Mouse (Mus musculus): ENCODE data around the gene Polr1e. TPM values are rescaled to one million over a fixed set of nuclear protein-coding genes. Genes with fewer than 3 reads are reported as not detected.
A peak's percentile ranks its signal among the peaks of the same experiment; 100 is the strongest.

Gene Polr1e
- total RNA-seq (2014; rRNA removed; ENCODE audit: low replicate concordance) (37.4 and 46.7 TPM in 2 replicates), polyA plus RNA-seq (2015; fragmentation: Nextera tagmentation; extraction: Ambion mirVana) (71.2 and 77.5 TPM in 2 replicates)

DNA sequence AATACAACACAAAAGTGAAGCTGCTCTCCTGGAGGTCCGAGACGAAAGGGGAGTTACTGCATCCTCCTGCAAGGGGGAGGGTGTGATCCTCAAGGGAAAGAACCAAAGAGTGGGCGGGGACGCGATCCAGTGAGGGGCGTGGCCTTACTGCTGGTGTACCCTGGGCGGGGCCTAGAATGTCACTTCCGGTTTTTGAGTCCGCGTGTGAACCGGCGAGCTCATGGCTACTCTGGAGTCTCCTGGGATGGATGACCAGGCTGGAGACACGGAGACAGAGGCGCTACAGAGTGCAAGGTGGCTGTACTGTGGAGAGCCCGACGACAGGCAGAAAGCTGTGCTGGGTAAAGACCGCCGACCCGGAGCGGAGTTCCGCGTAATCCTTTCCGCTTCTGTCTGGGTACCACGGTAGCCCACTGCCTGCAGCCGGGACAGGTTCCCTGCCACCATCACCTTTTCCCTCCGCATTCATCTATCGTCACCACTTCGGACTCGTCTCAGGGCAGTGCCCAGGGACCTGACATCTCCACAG is at the start of gene Polr1e:
Gene Polr1e (plus strand): TSS at position 132 of the 529 bp plus-strand sequence.
- Histone ChIP-seq H3K27ac (ENCODE audit: low read depth) (peak within 1 kb of the TSS; percentile 52), H3K4me1 (ENCODE audit: control insufficient read depth, insufficient read depth) (peaks cover 22% of the 10 kb centered on the region), H3K36me3 (replicated peaks; ENCODE audit: control insufficient read depth, insufficient read depth, low read length) (peaks cover 9% of the 10 kb centered on the region), H3K27me3 (ENCODE audit: control insufficient read depth, insufficient read depth, low read length) (no peaks in the 10 kb centered on the region), H3K9me3 (replicated peaks; ENCODE audit: control insufficient read depth, low read length) (no peaks in the 10 kb centered on the region), H3K4me3 (ENCODE audit: low read depth, low read length) (peak within 1 kb of the TSS; percentile 75), H3K9ac (replicated peaks; ENCODE audit: low read depth, low read length) (peak within 1 kb of the TSS; percentile 51), H3K4me2 (ENCODE audit: low read depth, low read length) (peak within 1 kb of the TSS; percentile 81)
- TF ChIP-seq EP300 (IDR thresholded peaks at IDR 0.05; ENCODE audit: low read depth) = no peak
- TF ChIP-seq CTCF (IDR thresholded peaks at IDR 0.05; ENCODE audit: low read depth) = no peak
- ATAC-seq (ENCODE audit: insufficient read depth, low read depth) (peak; percentile 91), DNase-seq (ENCODE audit: low spot score) (peak; percentile 92)
- WGBS = under 1% methylated on average over 29 of the region's 29 CpGs

DNA sequence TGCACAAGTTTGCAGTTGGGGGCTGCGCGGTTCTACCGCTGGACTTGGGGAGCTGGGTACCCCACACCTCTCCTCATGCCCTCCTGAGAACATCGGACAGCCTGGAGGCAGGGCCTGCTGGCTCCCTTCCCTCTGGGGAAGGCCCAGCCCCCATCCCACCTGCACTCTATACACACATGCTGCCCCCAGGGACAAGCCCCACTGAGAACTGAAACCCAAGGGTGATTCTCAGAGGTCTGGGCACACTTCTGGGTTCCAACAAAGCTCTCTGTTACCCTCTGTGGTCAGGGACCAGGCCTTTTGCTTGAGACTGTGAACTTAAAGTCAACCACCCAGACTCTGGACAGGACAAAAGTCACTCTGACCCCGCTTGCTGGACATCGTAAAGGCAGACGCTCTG is 48.3 kb upstream of the Polr1e start:
- no peak overlapping the region for H3K4me2 ChIP-seq (ENCODE audit: low read depth, low read length)
- H3K36me3 ChIP-seq (replicated peaks; ENCODE audit: control insufficient read depth, insufficient read depth, low read length) = no peaks in the 10 kb centered on the region
- no peaks in the 10 kb centered on the region for H3K9me3 ChIP-seq (replicated peaks; ENCODE audit: control insufficient read depth, low read length)
- H3K4me1 ChIP-seq (ENCODE audit: control insufficient read depth, insufficient read depth) = no peaks in the 10 kb centered on the region
- WGBS = 84% methylated on average over 7 of the region's 7 CpGs
- no peak for DNase-seq (ENCODE audit: low spot score)
- no peak overlapping the region for H3K4me3 ChIP-seq (ENCODE audit: low read depth, low read length)
- TF ChIP-seq CTCF (IDR thresholded peaks at IDR 0.05; ENCODE audit: low read depth) (no peak), EP300 (IDR thresholded peaks at IDR 0.05; ENCODE audit: low read depth) (no peak)
- H3K9ac ChIP-seq (replicated peaks; ENCODE audit: low read depth, low read length) = no peak overlapping the region
- no peak overlapping the region for H3K27ac ChIP-seq (ENCODE audit: low read depth)
- H3K27me3 ChIP-seq (ENCODE audit: control insufficient read depth, insufficient read depth, low read length) = no peaks in the 10 kb centered on the region
- no peak for ATAC-seq (ENCODE audit: insufficient read depth, low read depth)

- Histone ChIP-seq H3K36me3 (replicated peaks; ENCODE audit: control insufficient read depth, insufficient read depth, low read length) (no peaks in the 10 kb centered on the region), H3K4me2 (ENCODE audit: low read depth, low read length) (no peak overlapping the region), H3K4me3 (ENCODE audit: low read depth, low read length) (no peak overlapping the region), H3K27me3 (ENCODE audit: control insufficient read depth, insufficient read depth, low read length) (no peaks in the 10 kb centered on the region), H3K4me1 (ENCODE audit: control insufficient read depth, insufficient read depth) (no peaks in the 10 kb centered on the region), H3K27ac (ENCODE audit: low read depth) (no peak overlapping the region), H3K9me3 (replicated peaks; ENCODE audit: control insufficient read depth, low read length) (no peaks in the 10 kb centered on the region), H3K9ac (replicated peaks; ENCODE audit: low read depth, low read length) (no peak overlapping the region)
- peak; percentile 44 for DNase-seq (ENCODE audit: low spot score)
- 17% methylated on average over 10 of the region's 10 CpGs for WGBS
- 0 out of 2 replicates have a peak, but pooled peaks have one; percentile 17 for ATAC-seq (ENCODE audit: insufficient read depth, low read depth)
- TF ChIP-seq CTCF (IDR thresholded peaks at IDR 0.05; ENCODE audit: low read depth) (peak; percentile 81), EP300 (IDR thresholded peaks at IDR 0.05; ENCODE audit: low read depth) (no peak)
Observed at GRCm38 (mm10) chr4:44970612-44971110, 47.7 kb upstream of the Polr1e start.

GRCm38 (mm10) chr4:44973450-44973849 is 44.9 kb upstream of the Polr1e start:
- TF ChIP-seq CTCF (IDR thresholded peaks at IDR 0.05; ENCODE audit: low read depth) = peak; percentile 99
- TF ChIP-seq EP300 (IDR thresholded peaks at IDR 0.05; ENCODE audit: low read depth) = no peak

DNA sequence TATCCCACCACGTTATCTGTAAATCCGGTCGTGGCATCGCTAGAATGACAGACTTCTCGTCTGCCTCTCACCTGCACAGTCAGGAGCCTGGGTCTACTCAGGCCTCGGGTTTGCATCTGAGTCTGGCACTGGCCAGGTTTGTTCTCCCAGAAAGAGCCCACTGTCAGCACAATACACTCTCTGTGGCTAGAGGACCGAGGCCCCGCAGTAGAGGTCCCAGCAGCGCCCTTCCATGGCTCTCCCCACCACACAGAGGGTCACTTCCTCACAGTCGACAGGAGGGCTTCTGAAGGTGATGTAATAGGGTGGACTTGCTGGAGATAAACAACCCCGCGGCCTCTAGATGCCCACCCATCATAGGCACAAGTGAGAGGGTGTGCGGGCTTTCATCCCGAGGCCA is 44.5 kb upstream of the Polr1e start:
- ATAC-seq (ENCODE audit: insufficient read depth, low read depth) (peak; percentile 24; the same call in 1 of the 2 replicates), DNase-seq (ENCODE audit: low spot score) (no peak)
- Histone ChIP-seq H3K9ac (replicated peaks; ENCODE audit: low read depth, low read length) (no peak overlapping the region), H3K4me3 (ENCODE audit: low read depth, low read length) (no peak overlapping the region), H3K27me3 (ENCODE audit: control insufficient read depth, insufficient read depth, low read length) (no peaks in the 10 kb centered on the region), H3K27ac (ENCODE audit: low read depth) (no peak overlapping the region), H3K36me3 (replicated peaks; ENCODE audit: control insufficient read depth, insufficient read depth, low read length) (no peaks in the 10 kb centered on the region), H3K4me1 (ENCODE audit: control insufficient read depth, insufficient read depth) (no peaks in the 10 kb centered on the region), H3K4me2 (ENCODE audit: low read depth, low read length) (peak overlapping the region; percentile 56), H3K9me3 (replicated peaks; ENCODE audit: control insufficient read depth, low read length) (no peaks in the 10 kb centered on the region)
- WGBS = 44% methylated on average over 14 of the region's 14 CpGs
- no peak for TF ChIP-seq CTCF (IDR thresholded peaks at IDR 0.05; ENCODE audit: low read depth)
- TF ChIP-seq EP300 (IDR thresholded peaks at IDR 0.05; ENCODE audit: low read depth) = no peak

More at GRCm38 (mm10) chr4:44973450-44973849, 44.9 kb upstream of the Polr1e start:
- WGBS = 9% methylated on average over 9 of the region's 9 CpGs
- Histone ChIP-seq H3K27me3 (ENCODE audit: control insufficient read depth, insufficient read depth, low read length) (no peaks in the 10 kb centered on the region), H3K4me2 (ENCODE audit: low read depth, low read length) (peak overlapping the region; percentile 56), H3K9me3 (replicated peaks; ENCODE audit: control insufficient read depth, low read length) (no peaks in the 10 kb centered on the region), H3K4me3 (ENCODE audit: low read depth, low read length) (no peak overlapping the region), H3K27ac (ENCODE audit: low read depth) (no peak overlapping the region), H3K9ac (replicated peaks; ENCODE audit: low read depth, low read length) (no peak overlapping the region), H3K4me1 (ENCODE audit: control insufficient read depth, insufficient read depth) (no peaks in the 10 kb centered on the region), H3K36me3 (replicated peaks; ENCODE audit: control insufficient read depth, insufficient read depth, low read length) (no peaks in the 10 kb centered on the region)
- DNase-seq (ENCODE audit: low spot score) (peak; percentile 81), ATAC-seq (ENCODE audit: insufficient read depth, low read depth) (peak; percentile 82)

All from heart, postnatal 0 days (tissue).